Comparison of ENCODE assay signal across 13 mouse cellular contexts in the genomic region with DNA sequence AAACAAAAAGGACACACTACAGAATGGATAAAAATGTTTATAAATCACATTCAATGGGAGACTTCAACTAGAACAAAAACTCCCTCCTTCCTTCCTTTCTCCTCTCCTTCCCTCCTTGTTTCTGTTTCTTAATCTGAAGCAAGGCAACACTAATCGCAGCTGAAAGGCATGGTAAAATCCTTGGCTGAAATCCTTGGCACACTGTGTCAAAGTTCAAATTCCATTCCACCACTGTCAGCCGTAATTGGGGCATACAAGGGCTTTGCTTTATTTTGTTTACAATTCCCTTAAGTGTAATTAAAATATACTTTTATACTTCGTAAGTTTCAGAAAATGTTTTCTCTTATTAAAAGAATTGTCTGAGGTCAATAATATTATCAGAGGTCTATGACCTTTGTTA.
DNase-seq lines count a peak whose midpoint lies in the region.
"Had no signal": no experiment of that assay in that cellular context is flagged by ENCODE, and none has a peak within 500 bp of the region (broad histone marks: within the 10 kb centered on the region; RNA-seq: fewer than 3 reads in every experiment).

No protein-coding gene starts in this region.

- peak; percentile 51 for DNase-seq in adrenal gland, postnatal 14 days
- DNase-seq in adrenal gland, postnatal 25 days: no peak
- DNase-seq in kidney, adult 11 months: peak; percentile 49
- DNase-seq in kidney, postnatal 10 days: no peak
- DNase-seq in 3T3-L1 (ENCODE audit: low read depth, low spot score): peak; percentile 79
- peak; percentile 18 for DNase-seq in fat pad, adult 2 months (ENCODE audit: extremely low read depth, low read depth, low spot score)
- DNase-seq in right cerebral cortex, postnatal 25 days: no peak
- DNase-seq in layer of hippocampus, postnatal 36 days: no peak
- DNase-seq: B cell, adult 2 months; cerebellum, adult 11-12 months; gastrocnemius, postnatal 14 days; heart, postnatal 4 days; thymus, postnatal 4 days had no signal

Comparison
In these comparisons a context has a peak if more than half of its experiments do, and no peak if none do; other contexts are left out.
1. DNase-seq: peak in adrenal gland, postnatal 14 days (single experiment), kidney, adult 11 months (single experiment), 3T3-L1 (single experiment) and fat pad, adult 2 months (single experiment); none in adrenal gland, postnatal 25 days (single experiment), kidney, postnatal 10 days (single experiment), right cerebral cortex, postnatal 25 days (single experiment) and layer of hippocampus, postnatal 36 days (0 of 2).